In the genomic region with DNA sequence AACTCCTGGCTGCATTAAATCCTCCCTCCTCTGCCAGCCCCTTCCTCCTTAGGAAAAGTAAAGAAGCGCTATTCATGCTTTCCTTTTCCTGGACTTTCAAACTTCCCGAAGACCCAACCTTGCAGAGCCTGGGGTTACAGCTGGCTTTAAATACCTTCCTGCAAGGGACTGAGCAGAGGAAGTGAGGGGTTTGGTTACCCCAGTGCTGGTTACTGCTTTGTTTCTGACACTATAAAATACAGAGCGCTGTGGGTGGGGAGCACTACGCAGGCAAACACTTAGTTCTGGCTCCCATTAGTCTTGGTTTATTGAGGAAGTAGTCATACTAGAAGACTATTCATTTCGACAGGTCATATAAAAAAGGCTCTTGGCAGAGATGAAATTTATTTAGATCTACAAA, we compare ENCODE assay signal across 31 mouse cellular contexts.
A peak's percentile ranks its signal among the peaks of the same experiment; 100 is the strongest.
DNase-seq lines count a peak whose midpoint lies in the region; ATAC-seq and TF ChIP-seq lines count a peak whose summit lies in the region.
"Had no signal": no experiment of that assay in that cellular context is flagged by ENCODE, and none has a peak within 500 bp of the region (broad histone marks: within the 10 kb centered on the region; RNA-seq: fewer than 3 reads in every experiment).

No protein-coding gene starts in this region.

- 57% methylated on average over 5 of the region's 5 CpGs for whole genome bisulfite sequencing in kidney, adult 2 months
- WGBS in kidney, embryonic 16.5 days, result 55% methylated on average over 5 of the region's 5 CpGs
- 25% methylated on average over 5 of the region's 5 CpGs for WGBS in limb, embryonic 11.5 days
- WGBS in limb, embryonic 14.5 days, result 26% methylated on average over 5 of the region's 5 CpGs

- no peak overlapping the region for H3K4me3 ChIP-seq in kidney, adult 2 months (ENCODE audit: insufficient read depth, low read depth, low read length)
- no peak overlapping the region for H3K4me3 ChIP-seq in kidney, embryonic 16.5 days (ENCODE audit: low read length)
- no peak overlapping the region for H3K4me3 ChIP-seq in limb, embryonic 11.5 days (ENCODE audit: low read depth, low read length)
- H3K4me3 ChIP-seq in limb, embryonic 14.5 days (replicated peaks; ENCODE audit: low read length), result no peak overlapping the region
- H3K4me3 ChIP-seq: embryonic facial prominence, embryonic 10.5 days; embryonic facial prominence, embryonic 13.5 days; erythroblast, embryonic 14.5 days; forebrain, embryonic 12.5 days; gastrocnemius, adult 2 months; heart, adult 2 months; heart, embryonic 12.5 days; heart, embryonic 15.5 days had no signal

- H3K9ac ChIP-seq in kidney, embryonic 16.5 days (replicated peaks; ENCODE audit: low read length), result no peak overlapping the region
- H3K9ac ChIP-seq in limb, embryonic 11.5 days (ENCODE audit: low read length), result no peak overlapping the region
- H3K9ac ChIP-seq in limb, embryonic 14.5 days (ENCODE audit: low read depth, low read length, severe bottlenecking), result no peak overlapping the region
- H3K9ac ChIP-seq: embryonic facial prominence, embryonic 13.5 days; forebrain, embryonic 12.5 days; heart, embryonic 12.5 days; heart, embryonic 15.5 days; hindbrain, embryonic 14.5 days had no signal

- intact Hi-C loops in heart, postnatal 10 days (cut with DNase I), result loop anchor here (10.0 kb wide), 1 partner anchor 255 kb away; the partner anchor contains the start of gene Notch2

- peak; percentile 55 for DNase-seq in heart, adult 11 months
- DNase-seq in heart, postnatal 10 days, result no peak
- no peak for DNase-seq in kidney, adult 2 months
- DNase-seq in limb, embryonic 11.5 days (ENCODE audit: low spot score), result peak; percentile 52
- peak; percentile 39 for DNase-seq in limb, embryonic 14.5 days (ENCODE audit: low spot score)
- DNase-seq in cerebellum, adult 9-10 months, result no peak
- no peak for DNase-seq in left cerebral cortex, adult 18-20 months (ENCODE audit: low spot score in 2 of 2)
- DNase-seq: adrenal gland, postnatal 10 days; adrenal gland, postnatal 36 days; cerebellum, adult 18-20 months; cerebellum, adult 9-11 months; cerebellum, postnatal 36 days; embryo, embryonic 11 days; gastrocnemius, adult 2 months; gastrocnemius, postnatal 14 days; heart, adult 2 months; heart, postnatal 14 days; heart, postnatal 4 days had no signal

- no peak for ATAC-seq in kidney, embryonic 16.5 days (ENCODE audit: low FRiP score, low TSS enrichment)
- ATAC-seq in limb, embryonic 11.5 days (ENCODE audit: insufficient number of reproducible peaks, low FRiP score, low TSS enrichment, low read depth), result peak; percentile 67; the same call in 1 of the 2 replicates
- no peak for ATAC-seq in limb, embryonic 14.5 days (ENCODE audit: low FRiP score, low read depth)
- ATAC-seq: forebrain, embryonic 16.5 days; hindbrain, postnatal 0 days; Patski had no signal

- no peaks in the 10 kb centered on the region for H3K27me3 ChIP-seq in kidney, adult 2 months (replicated peaks; ENCODE audit: control insufficient read depth, insufficient read depth, low read length)
- H3K27me3 ChIP-seq in kidney, embryonic 16.5 days (ENCODE audit: insufficient read depth, low read length), result no peaks in the 10 kb centered on the region
- no peaks in the 10 kb centered on the region for H3K27me3 ChIP-seq in limb, embryonic 11.5 days (ENCODE audit: control insufficient read depth, insufficient read depth, low read length)
- no peaks in the 10 kb centered on the region for H3K27me3 ChIP-seq in limb, embryonic 14.5 days (ENCODE audit: control insufficient read depth, insufficient read depth, low read length)
- H3K27me3 ChIP-seq: CH12.LX; embryonic facial prominence, embryonic 13.5 days; forebrain, embryonic 12.5 days; heart, embryonic 12.5 days; heart, embryonic 15.5 days; Patski had no signal

- TF ChIP-seq CTCF in kidney, adult 2 months (conservative IDR thresholded peaks at IDR 0.05; ENCODE audit: insufficient read depth, insufficient read length, low read depth, low read length), result no peak

- peaks cover 8% of the 10 kb centered on the region for H3K36me3 ChIP-seq in kidney, adult 2 months (ENCODE audit: control insufficient read depth, insufficient read depth, low read length)
- peaks cover 25% of the 10 kb centered on the region for H3K36me3 ChIP-seq in kidney, embryonic 16.5 days (ENCODE audit: insufficient read depth, low read length)
- H3K36me3 ChIP-seq in limb, embryonic 11.5 days (ENCODE audit: control insufficient read depth, insufficient read depth, low read length), result no peaks in the 10 kb centered on the region; the same call in 1 of the 2 replicates
- peaks cover 39% of the 10 kb centered on the region for H3K36me3 ChIP-seq in limb, embryonic 14.5 days (ENCODE audit: control insufficient read depth, insufficient read depth, low read length)

- peak overlapping the region; percentile 17; the same call in 1 of the 2 replicates for H3K27ac ChIP-seq in kidney, adult 2 months (ENCODE audit: insufficient read depth, low read depth, low read length)
- no peak overlapping the region for H3K27ac ChIP-seq in kidney, embryonic 16.5 days (ENCODE audit: low read length)
- no peak overlapping the region; the same call in 1 of the 2 replicates for H3K27ac ChIP-seq in limb, embryonic 11.5 days (replicated peaks; ENCODE audit: low read depth, low read length)
- H3K27ac ChIP-seq in limb, embryonic 14.5 days (replicated peaks; ENCODE audit: low read depth, low read length), result no peak overlapping the region
- H3K27ac ChIP-seq: embryonic facial prominence, embryonic 10.5 days; embryonic facial prominence, embryonic 13.5 days; forebrain, embryonic 12.5 days; gastrocnemius, adult 2 months; heart, adult 2 months; heart, embryonic 15.5 days; hindbrain, embryonic 14.5 days; hindbrain, postnatal 0 days had no signal

- no peaks in the 10 kb centered on the region for H3K9me3 ChIP-seq in kidney, embryonic 16.5 days (ENCODE audit: low read length)
- no peaks in the 10 kb centered on the region for H3K9me3 ChIP-seq in limb, embryonic 11.5 days (ENCODE audit: control insufficient read depth, low read length)
- H3K9me3 ChIP-seq in limb, embryonic 14.5 days (ENCODE audit: control insufficient read depth, low read length), result no peaks in the 10 kb centered on the region
- H3K9me3 ChIP-seq: embryonic facial prominence, embryonic 10.5 days; embryonic facial prominence, embryonic 13.5 days; forebrain, embryonic 12.5 days; G1E; heart, embryonic 12.5 days; heart, embryonic 15.5 days had no signal

- no peak overlapping the region for H3K4me2 ChIP-seq in kidney, embryonic 16.5 days (replicated peaks; ENCODE audit: low read depth, low read length)
- no peak overlapping the region; the same call in 1 of the 2 replicates for H3K4me2 ChIP-seq in limb, embryonic 11.5 days (ENCODE audit: low read depth, severe bottlenecking)
- H3K4me2 ChIP-seq in limb, embryonic 14.5 days (replicated peaks; ENCODE audit: low read depth, low read length, severe bottlenecking), result no peak overlapping the region
- H3K4me2 ChIP-seq: embryonic facial prominence, embryonic 13.5 days; forebrain, embryonic 12.5 days; heart, embryonic 12.5 days; heart, embryonic 15.5 days; hindbrain, embryonic 14.5 days had no signal

- H3K4me1 ChIP-seq in kidney, adult 2 months (ENCODE audit: control insufficient read depth, insufficient read depth, low read length), result peaks cover 18% of the 10 kb centered on the region; the same call in 1 of the 2 replicates
- peaks cover 15% of the 10 kb centered on the region for H3K4me1 ChIP-seq in kidney, embryonic 16.5 days (ENCODE audit: insufficient read depth, low read length)
- 0 out of 2 replicates have a peak, but pooled peaks cover 4% of the 10 kb centered on the region for H3K4me1 ChIP-seq in limb, embryonic 11.5 days (ENCODE audit: control insufficient read depth, insufficient read depth, low read length)
- H3K4me1 ChIP-seq in limb, embryonic 14.5 days (ENCODE audit: control insufficient read depth, insufficient read depth, low read length), result peaks cover 20% of the 10 kb centered on the region
- H3K4me1 ChIP-seq: embryonic facial prominence, embryonic 10.5 days had no signal

- no peak for TF ChIP-seq POLR2A in kidney, adult 2 months (IDR thresholded peaks at IDR 0.05; ENCODE audit: low read depth, low read length)
- TF ChIP-seq POLR2A in limb, embryonic 14.5 days (IDR thresholded peaks at IDR 0.05; ENCODE audit: borderline replicate concordance, extremely low read depth, insufficient read depth, insufficient read length), result no peak

Comparison
In these comparisons a context has a peak if more than half of its experiments do, and no peak if none do; other contexts are left out.
1. DNase-seq: peak in heart, adult 11 months (single experiment), limb, embryonic 11.5 days (single experiment) and limb, embryonic 14.5 days (single experiment); none in heart, postnatal 10 days (0 of 2), kidney, adult 2 months (single experiment), cerebellum, adult 9-10 months (single experiment) and left cerebral cortex, adult 18-20 months (0 of 2).